Mouse (Mus musculus) spleen, embryonic (tissue): ENCODE data around the gene Rasgef1b.

Experiments used
- CTCF ChIA-PET: fragments of 350-600 bp; sonication (Branson Sonifier 250); formaldehyde crosslinking; loops from one replicate; lab custom pipeline; 2022; lab: Charles Lee

The Rasgef1b gene

GRCm38 (mm10) chr5:99544664-99545494, 184.0 kb downstream of the Rasgef1b start:
- CTCF ChIA-PET: no interaction called here

GRCm38 (mm10) chr5:99541999-99542765, 186.7 kb downstream of the Rasgef1b start:
- CTCF ChIA-PET: interaction anchor here (0.5 kb wide), 1 partner anchor 21 kb away, joined by 3 read pairs; no protein-coding TSS in a partner anchor

- CTCF ChIA-PET: interaction anchor here (0.6 kb wide), 1 partner anchor 105 kb away, joined by 5 read pairs; no protein-coding TSS in a partner anchor
These were observed 187.5 kb downstream of the Rasgef1b start for GRCm38 (mm10) chr5:99541321-99541895.

- CTCF ChIA-PET: no interaction called here
These were observed 195.4 kb downstream of the Rasgef1b start for GRCm38 (mm10) chr5:99533416-99533815.

- CTCF ChIA-PET: no interaction called here
These were observed 202.1 kb downstream of the Rasgef1b start for GRCm38 (mm10) chr5:99526797-99527201.

GRCm38 (mm10) chr5:99525649-99526048, 203.2 kb downstream of the Rasgef1b start:
- CTCF ChIA-PET: interaction anchor here (0.7 kb wide), 1 partner anchor 101 kb away, joined by 3 read pairs; no protein-coding TSS in a partner anchor

- CTCF ChIA-PET: no interaction called here
These were observed 206.1 kb downstream of the Rasgef1b start for GRCm38 (mm10) chr5:99522571-99523269.

GRCm38 (mm10) chr5:99521411-99521810, 207.5 kb downstream of the Rasgef1b start:
- CTCF ChIA-PET: interaction anchor here (0.7 kb wide), 1 partner anchor 312 kb away, joined by 3 read pairs; no protein-coding TSS in a partner anchor

GRCm38 (mm10) chr5:99519556-99519955, 209.3 kb downstream of the Rasgef1b start:
- CTCF ChIA-PET: no interaction called here

GRCm38 (mm10) chr5:99519023-99519422, 209.8 kb downstream of the Rasgef1b start:
- CTCF ChIA-PET: no interaction called here

GRCm38 (mm10) chr5:99516207-99516606, 212.7 kb downstream of the Rasgef1b start:
- CTCF ChIA-PET: no interaction called here

GRCm38 (mm10) chr5:99515764-99516163, 213.1 kb downstream of the Rasgef1b start:
- CTCF ChIA-PET: no interaction called here

- CTCF ChIA-PET: interaction anchor here (0.6 kb wide), 1 partner anchor 49 kb away, joined by 5 read pairs; no protein-coding TSS in a partner anchor
These were observed 215.5 kb downstream of the Rasgef1b start for GRCm38 (mm10) chr5:99513209-99513880.

GRCm38 (mm10) chr5:99511081-99511480, 217.8 kb downstream of the Rasgef1b start:
- CTCF ChIA-PET: no interaction called here

- CTCF ChIA-PET: no interaction called here
These were observed 222.8 kb downstream of the Rasgef1b start for GRCm38 (mm10) chr5:99506109-99506508.

- CTCF ChIA-PET: no interaction called here
These were observed 224.5 kb downstream of the Rasgef1b start for GRCm38 (mm10) chr5:99504349-99504830.

- CTCF ChIA-PET: interaction anchor here (0.6 kb wide), 1 partner anchor 130 kb away, joined by 3 read pairs; no protein-coding TSS in a partner anchor
These were observed 226.2 kb downstream of the Rasgef1b start for GRCm38 (mm10) chr5:99502681-99503080.

- CTCF ChIA-PET: interaction anchor here (0.6 kb wide), 2 partner anchors 40 to 54 kb away, joined by 5 read pairs; no protein-coding TSS in a partner anchor
These were observed 229.3 kb downstream of the Rasgef1b start for GRCm38 (mm10) chr5:99499404-99500089.

- CTCF ChIA-PET: no interaction called here
These were observed 231.0 kb downstream of the Rasgef1b start for GRCm38 (mm10) chr5:99497856-99498255.
